Mouse (Mus musculus): Measurements from ENCODE around the gene Zfp119b. TPM values are rescaled to one million over a fixed set of nuclear protein-coding genes. Genes with fewer than 3 reads are reported as not detected.

The Zfp119b gene
- total and polyA plus RNA-seq, 3 experiments, result 1.1 to 2.0 TPM; not detected in 1

DNA sequence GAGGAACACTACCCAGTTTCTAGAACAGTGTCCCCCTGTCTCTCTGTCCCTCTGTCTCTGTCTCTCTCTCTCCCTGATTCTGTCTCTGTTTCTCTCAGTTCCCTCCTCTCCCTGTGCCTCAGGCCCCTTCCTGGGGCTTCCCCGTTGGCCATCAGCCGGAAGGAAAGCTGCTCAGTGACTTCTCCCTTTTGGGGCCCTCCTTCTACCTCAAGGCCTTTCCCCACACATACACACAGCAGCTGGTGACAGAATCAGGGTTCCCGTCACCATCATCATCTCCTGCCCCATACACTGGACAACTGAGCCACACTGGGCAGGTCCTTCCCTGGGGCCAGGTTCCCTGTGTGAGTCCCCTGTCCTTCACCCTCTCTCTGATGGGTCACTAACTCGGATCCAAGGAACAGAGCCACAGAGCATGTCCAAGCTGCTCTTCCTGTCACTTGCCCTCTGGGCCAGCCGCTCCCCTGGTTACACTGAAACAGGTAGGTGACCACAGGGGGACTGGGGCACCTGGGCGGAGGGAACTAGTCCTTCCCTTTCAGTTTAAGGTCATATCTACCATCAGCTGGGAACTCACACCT lies 3.2 kb upstream of the Zfp119b start, which contains the start of gene Ebi3:
Gene Ebi3, plus strand, starts transcription at position 194 of the 581 bp plus-strand sequence.
- no peak within 1 kb of the TSS for H3K27ac ChIP-seq (ENCODE audit: control insufficient read depth, low read depth, low read length)
- H3K4me3 ChIP-seq (ENCODE audit: control insufficient read depth in 1 of 2, insufficient read depth in 1 of 2, low read depth in 2 of 2, low read length in 2 of 2), result no peak within 1 kb of the TSS
- peaks cover 0 to 3% of the 10 kb centered on the region in 2 experiments; a peak in 2 of 4 replicates for H3K4me1 ChIP-seq (ENCODE audit: control insufficient read depth in 1 of 2, insufficient read depth in 2 of 2, low read length in 2 of 2)
- no peak within 1 kb of the TSS for H3K9ac ChIP-seq (ENCODE audit: control insufficient read depth, low read depth, low read length, poor library complexity, severe bottlenecking)
- no peaks in the 10 kb centered on the region for H3K79me2 ChIP-seq (ENCODE audit: control insufficient read depth, insufficient read depth, low read length, poor library complexity)
- DNase-seq (ENCODE audit: low read depth, low spot score), result no peak
- H3K9me3 ChIP-seq (replicated peaks; ENCODE audit: insufficient read depth, low read length), result no peaks in the 10 kb centered on the region
- peaks cover 0 to 2% of the 10 kb centered on the region in 2 experiments for H3K27me3 ChIP-seq (ENCODE audit: control insufficient read depth in 1 of 2, insufficient read depth in 2 of 2, low read length in 2 of 2)
- no peaks in the 10 kb centered on the region for H3K36me3 ChIP-seq (ENCODE audit: control insufficient read depth in 1 of 2, insufficient read depth in 2 of 2, low read length in 2 of 2)
- no peak for TF ChIP-seq ELF1 (IDR thresholded peaks at IDR 0.05; ENCODE audit: low read depth, low read length)
- no peak for TF ChIP-seq TCF12 (IDR thresholded peaks at IDR 0.05; ENCODE audit: low read depth, low read length)

DNA sequence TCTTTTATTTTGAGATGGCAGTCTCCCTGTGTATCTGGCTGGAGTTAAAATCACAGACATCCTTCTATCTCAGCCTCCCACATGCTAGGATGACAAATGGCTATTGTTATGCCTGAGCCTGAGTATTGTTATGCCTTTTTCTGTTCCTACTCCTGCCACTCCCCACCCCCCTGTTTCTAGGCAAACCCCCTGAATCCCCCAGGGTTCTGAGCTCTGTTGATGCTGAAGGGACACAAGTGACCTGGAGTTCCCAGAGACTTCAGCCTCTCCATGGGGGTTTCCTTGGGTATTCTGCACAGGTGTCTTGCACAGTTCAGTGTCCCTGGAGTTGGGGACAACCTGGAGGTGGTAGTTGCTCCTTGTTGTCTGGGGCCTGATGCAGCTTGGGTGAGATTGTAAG lies 2.7 kb upstream of the Zfp119b start:
- no peaks in the 10 kb centered on the region for H3K36me3 ChIP-seq (ENCODE audit: control insufficient read depth in 1 of 2, insufficient read depth in 2 of 2, low read length in 2 of 2)
- H3K4me3 ChIP-seq (ENCODE audit: control insufficient read depth in 1 of 2, insufficient read depth in 1 of 2, low read depth in 2 of 2, low read length in 2 of 2), result no peak overlapping the region
- H3K4me1 ChIP-seq (ENCODE audit: control insufficient read depth in 1 of 2, insufficient read depth in 2 of 2, low read length in 2 of 2), result no peaks in the 10 kb centered on the region
- no peaks in the 10 kb centered on the region for H3K9me3 ChIP-seq (replicated peaks; ENCODE audit: insufficient read depth, low read length)
- no peak overlapping the region for H3K9ac ChIP-seq (ENCODE audit: control insufficient read depth, low read depth, low read length, poor library complexity, severe bottlenecking)
- H3K27ac ChIP-seq (ENCODE audit: control insufficient read depth, low read depth, low read length), result no peak overlapping the region
- H3K27me3 ChIP-seq (ENCODE audit: control insufficient read depth in 1 of 2, insufficient read depth in 2 of 2, low read length in 2 of 2), result peaks cover 0 to 2% of the 10 kb centered on the region in 2 experiments
- no peak for DNase-seq (ENCODE audit: low read depth, low spot score)
- no peak for TF ChIP-seq KAT2A (conservative IDR thresholded peaks at IDR 0.05; ENCODE audit: low read depth, low read length)
- no peak for TF ChIP-seq RAD21 (IDR thresholded peaks at IDR 0.05; ENCODE audit: low read depth, low read length)
- TF ChIP-seq GABPA (IDR thresholded peaks at IDR 0.05; ENCODE audit: low read depth, low read length), result no peak
- TF ChIP-seq SIN3A (IDR thresholded peaks at IDR 0.05; ENCODE audit: low read length), result no peak
- no peak for TF ChIP-seq NELFE (IDR thresholded peaks at IDR 0.05; ENCODE audit: low read depth, low read length)
- TF ChIP-seq SMC3 (IDR thresholded peaks at IDR 0.05; ENCODE audit: low read depth, low read length), result no peak
- no peak for TF ChIP-seq MAFK (IDR thresholded peaks at IDR 0.05; ENCODE audit: borderline replicate concordance, low read depth, low read length)
- no peaks in the 10 kb centered on the region for H3K79me2 ChIP-seq (ENCODE audit: control insufficient read depth, insufficient read depth, low read length, poor library complexity)

DNA sequence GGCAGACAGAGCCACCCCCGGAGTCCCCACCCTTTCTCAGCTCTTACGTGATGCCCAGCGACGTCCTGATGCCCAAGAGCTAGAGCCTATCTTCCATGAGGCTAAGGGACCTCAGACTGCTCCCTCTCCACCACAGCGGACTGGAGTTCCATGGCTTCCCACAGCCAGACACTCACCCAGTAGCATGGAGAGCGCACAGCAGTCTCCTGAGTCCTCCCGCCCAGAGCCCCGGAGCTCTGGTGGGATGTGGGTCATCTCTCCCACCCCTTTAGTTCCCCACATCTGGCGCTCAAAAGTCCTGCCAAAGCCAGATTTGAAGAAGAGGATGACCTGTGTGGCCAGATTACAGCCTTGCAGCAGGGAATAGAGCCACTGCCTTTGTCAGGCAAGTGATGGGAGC lies 1.3 kb upstream of the Zfp119b start:
- peaks cover 0 to 5% of the 10 kb centered on the region in 2 experiments; a peak in 2 of 4 replicates for H3K36me3 ChIP-seq (ENCODE audit: control insufficient read depth in 1 of 2, insufficient read depth in 2 of 2, low read length in 2 of 2)
- H3K27ac ChIP-seq (ENCODE audit: control insufficient read depth, low read depth, low read length), result no peak overlapping the region
- no peak overlapping the region for H3K9ac ChIP-seq (ENCODE audit: control insufficient read depth, low read depth, low read length, poor library complexity, severe bottlenecking)
- H3K27me3 ChIP-seq (ENCODE audit: control insufficient read depth in 1 of 2, insufficient read depth in 2 of 2, low read length in 2 of 2), result peaks cover 0 to 2% of the 10 kb centered on the region in 2 experiments
- H3K79me2 ChIP-seq (ENCODE audit: control insufficient read depth, insufficient read depth, low read length, poor library complexity), result no peaks in the 10 kb centered on the region
- no peak overlapping the region for H3K4me3 ChIP-seq (ENCODE audit: control insufficient read depth in 1 of 2, insufficient read depth in 1 of 2, low read depth in 2 of 2, low read length in 2 of 2)
- H3K4me1 ChIP-seq (ENCODE audit: control insufficient read depth in 1 of 2, insufficient read depth in 2 of 2, low read length in 2 of 2), result peaks cover 0 to 8% of the 10 kb centered on the region in 2 experiments; a peak in 1 of 4 replicates
- H3K9me3 ChIP-seq (replicated peaks; ENCODE audit: insufficient read depth, low read length), result no peaks in the 10 kb centered on the region
- no peak for DNase-seq (ENCODE audit: low read depth, low spot score)
- TF ChIP-seq MXI1 (IDR thresholded peaks at IDR 0.05; ENCODE audit: low read depth, low read length) (no peak), MAFK (IDR thresholded peaks at IDR 0.05; ENCODE audit: borderline replicate concordance, low read depth, low read length) (no peak), BHLHE40 (IDR thresholded peaks at IDR 0.05; ENCODE audit: borderline replicate concordance, low read depth, low read length) (no peak), POLR2AphosphoS5 (IDR thresholded peaks at IDR 0.05; ENCODE audit: borderline replicate concordance, low read depth, low read length) (no peak), GATA1 (IDR thresholded peaks at IDR 0.05; ENCODE audit: low read depth, low read length) (no peak), ZNF384 (IDR thresholded peaks at IDR 0.05; ENCODE audit: low read depth, low read length) (no peak)

Measured in MEL (cell line).